Mouse (Mus musculus) ES-Bruce4 (cell line): ENCODE measurements around the gene Chchd6. TPM values are rescaled to one million over a fixed set of nuclear protein-coding genes. Genes with fewer than 3 reads are reported as not detected.

Source experiments
- H3K27ac ChIP-seq: 2 replicates; pipeline ENCODE4 v1.5.1; 2012; ENCODE audit warnings: low read length, inconsistent platforms; ENCODE audit not compliant: insufficient read depth
- H3K27me3 ChIP-seq: 2 replicates; pipeline ENCODE4 v1.6.1; 2012; ENCODE audit warnings: mild to moderate bottlenecking, low read length, inconsistent platforms; ENCODE audit not compliant: control insufficient read depth, poor library complexity, insufficient read depth, severe bottlenecking
- H3K36me3 ChIP-seq: 2 replicates; pipeline ENCODE4 v1.6.1; 2012; ENCODE audit warnings: inconsistent platforms, mild to moderate bottlenecking, low read length, moderate library complexity; ENCODE audit not compliant: control insufficient read depth, poor library complexity, insufficient read depth, severe bottlenecking
- H3K4me1 ChIP-seq: one replicate; pipeline ENCODE4 v1.8.1; 2011; ENCODE audit warnings: low read length; ENCODE audit not compliant: control insufficient read depth, insufficient read depth
- H3K4me3 ChIP-seq: 2 replicates; pipeline ENCODE4 v1.5.1; 2011; ENCODE audit warnings: low read depth, mild to moderate bottlenecking, low read length
- H3K9ac ChIP-seq: 2 replicates; pipeline ENCODE4 v1.6.1; 2012; ENCODE audit warnings: low read depth, mild to moderate bottlenecking, inconsistent platforms; ENCODE audit not compliant: poor library complexity, severe bottlenecking
- H3K9me3 ChIP-seq: replicated peaks from 2 replicates; pipeline ENCODE4 v1.6.1; 2012; ENCODE audit warnings: mild to moderate bottlenecking, low read length, inconsistent platforms; ENCODE audit not compliant: control insufficient read depth, poor library complexity, insufficient read depth, severe bottlenecking
- CTCF ChIP-seq: IDR thresholded peaks from one replicate; pipeline ENCODE4 v1.8.1; 2011; ENCODE audit warnings: low read depth, low read length
- EP300 ChIP-seq: IDR thresholded peaks from 2 replicates; pipeline ENCODE4 v1.6.1; 2011; ENCODE audit warnings: low read depth, low read length; ENCODE audit not compliant: insufficient read depth
- POLR2A ChIP-seq: IDR thresholded peaks from one replicate; pipeline ENCODE4 v1.8.1; 2011; ENCODE audit warnings: low read length; ENCODE audit not compliant: insufficient read depth
- polyA plus RNA-seq: library from polyadenylated mRNA; stranded (reverse); fragments of >200 nt; gene quantifications from 2 replicates; pipeline ENCODE4 v1.2.4, GENCODE M21; 2011; ENCODE audit warnings: low read depth; ENCODE audit not compliant: missing spikeins, insufficient read depth, insufficient read length

The Chchd6 gene
- polyA plus RNA-seq, 1 experiment, result 10.1 TPM

DNA sequence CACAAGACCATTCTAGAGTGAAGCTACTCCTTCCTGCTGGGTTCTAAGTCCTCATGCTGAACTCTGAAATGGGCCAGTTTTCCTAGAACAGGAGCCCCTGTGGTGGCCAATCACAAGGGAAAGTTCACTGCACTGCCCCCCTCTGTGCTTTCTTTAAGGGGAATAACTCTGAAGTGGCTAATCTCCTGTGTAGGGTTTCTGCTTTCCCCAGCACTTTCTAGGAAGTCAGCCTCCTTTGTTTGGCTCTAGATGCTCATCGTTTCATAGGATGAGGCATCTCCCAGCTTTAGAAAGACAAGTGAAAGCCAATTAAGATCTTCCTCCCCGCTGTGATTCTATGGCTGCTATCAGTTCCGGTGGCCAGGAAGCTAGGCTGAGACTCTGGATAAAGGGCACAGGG is 214.7 kb downstream of the Chchd6 start:
- no peaks in the 10 kb centered on the region for H3K27me3 ChIP-seq
- H3K9ac ChIP-seq, result no peak overlapping the region
- no peaks in the 10 kb centered on the region for H3K36me3 ChIP-seq
- H3K27ac ChIP-seq, result no peak overlapping the region
- H3K9me3 ChIP-seq, result no peaks in the 10 kb centered on the region
- no peak overlapping the region for H3K4me3 ChIP-seq
- no peaks in the 10 kb centered on the region for H3K4me1 ChIP-seq
- TF ChIP-seq CTCF (no peak), POLR2A (no peak), EP300 (no peak)

DNA sequence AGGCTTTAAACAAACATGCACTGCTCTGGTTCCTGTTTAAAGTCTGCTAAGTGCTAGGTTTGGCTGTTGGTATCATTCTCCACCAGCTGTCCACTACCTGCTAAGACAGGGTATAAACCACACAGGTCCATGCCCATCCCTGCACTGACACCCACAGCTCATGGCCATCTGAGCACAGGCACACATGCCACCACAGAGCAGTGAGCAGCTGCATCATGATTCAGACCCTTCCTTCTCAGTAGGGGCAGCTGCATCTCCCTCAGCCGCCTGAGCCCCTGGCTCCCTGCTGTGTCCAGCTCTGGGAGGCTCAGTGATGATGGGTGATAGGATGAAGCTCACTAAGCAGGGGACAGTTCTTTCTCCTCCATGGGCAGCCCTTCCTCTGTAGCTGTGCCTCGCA is 217.2 kb downstream of the Chchd6 start:
- Histone ChIP-seq H3K4me1 (no peaks in the 10 kb centered on the region), H3K27me3 (no peaks in the 10 kb centered on the region), H3K36me3 (no peaks in the 10 kb centered on the region), H3K4me3 (no peak overlapping the region), H3K27ac (no peak overlapping the region), H3K9ac (no peak overlapping the region), H3K9me3 (no peaks in the 10 kb centered on the region)
- no peak for TF ChIP-seq EP300
- no peak for TF ChIP-seq POLR2A
- TF ChIP-seq CTCF, result no peak

DNA sequence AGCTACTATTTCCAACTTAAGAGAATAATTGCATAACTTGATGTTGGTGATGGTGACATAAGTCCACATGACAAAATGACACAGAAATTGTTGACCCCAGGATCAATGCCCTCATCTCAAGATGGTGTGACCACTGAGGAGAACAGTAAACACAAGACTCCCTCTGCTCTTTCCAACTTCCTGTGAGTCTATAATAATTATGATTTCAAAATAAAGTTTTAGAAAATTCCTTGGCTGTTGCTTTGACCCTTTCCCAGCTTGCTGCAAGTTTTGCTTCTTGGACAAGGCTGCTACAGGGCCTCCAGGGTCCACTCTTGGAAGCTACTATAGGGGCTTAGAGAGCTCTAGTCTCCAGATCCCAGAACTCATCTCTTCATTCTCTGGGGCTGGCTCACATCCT is 226.6 kb downstream of the Chchd6 start:
- H3K27me3 ChIP-seq, result no peaks in the 10 kb centered on the region
- no peaks in the 10 kb centered on the region for H3K4me1 ChIP-seq
- H3K9ac ChIP-seq, result no peak overlapping the region
- H3K36me3 ChIP-seq, result no peaks in the 10 kb centered on the region
- H3K4me3 ChIP-seq, result no peak overlapping the region
- H3K27ac ChIP-seq, result no peak overlapping the region
- H3K9me3 ChIP-seq, result no peaks in the 10 kb centered on the region; the same call in 1 of the 2 replicates
- no peak for TF ChIP-seq POLR2A
- TF ChIP-seq EP300, result no peak
- no peak for TF ChIP-seq CTCF

DNA sequence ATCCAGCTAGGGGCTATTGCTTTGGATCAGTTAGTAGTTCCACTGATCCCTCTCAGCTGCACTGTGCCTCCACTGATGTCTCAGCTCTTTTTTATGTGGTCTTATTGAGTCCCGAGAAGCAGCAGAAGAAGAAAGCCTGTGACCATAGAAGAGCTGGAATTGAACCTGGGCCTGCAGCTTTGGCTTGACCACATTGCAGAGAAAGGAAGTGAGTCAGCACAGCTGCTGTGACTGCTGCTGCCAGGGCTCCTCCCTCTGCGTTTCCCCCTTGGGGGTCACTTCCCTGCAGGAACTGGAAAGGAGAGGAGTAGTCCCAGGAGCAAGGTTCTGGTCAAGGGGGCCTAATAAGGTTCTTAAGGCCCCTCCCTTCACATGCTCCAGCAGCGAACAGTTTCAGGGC is 231.1 kb downstream of the Chchd6 start:
- no peak overlapping the region for H3K4me3 ChIP-seq
- no peaks in the 10 kb centered on the region; the same call in 1 of the 2 replicates for H3K9me3 ChIP-seq
- no peak overlapping the region for H3K27ac ChIP-seq
- H3K4me1 ChIP-seq, result peaks cover 3% of the 10 kb centered on the region
- H3K9ac ChIP-seq, result no peak overlapping the region
- H3K27me3 ChIP-seq, result no peaks in the 10 kb centered on the region
- no peaks in the 10 kb centered on the region for H3K36me3 ChIP-seq
- no peak for TF ChIP-seq EP300
- no peak for TF ChIP-seq CTCF
- TF ChIP-seq POLR2A, result no peak

DNA sequence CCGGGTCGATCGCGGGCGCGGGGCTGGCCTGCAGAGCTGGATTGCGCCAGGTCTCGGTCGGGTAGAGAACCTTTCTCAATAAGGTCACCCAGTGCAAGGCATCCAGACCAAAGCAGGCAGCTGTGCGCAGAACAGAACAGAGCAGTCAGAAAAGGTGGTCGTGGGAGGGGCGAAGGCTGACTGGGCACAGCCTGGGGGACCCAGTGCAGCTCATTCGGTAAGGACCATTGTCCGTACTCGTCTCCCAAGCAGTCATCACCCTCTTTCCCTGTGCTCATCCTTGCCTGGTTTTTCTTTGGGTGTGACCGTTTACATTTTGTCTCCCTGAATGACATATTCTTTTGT is 232.4 kb downstream of the Chchd6 start:
- peaks cover 3% of the 10 kb centered on the region for H3K4me1 ChIP-seq
- no peaks in the 10 kb centered on the region; the same call in 1 of the 2 replicates for H3K9me3 ChIP-seq
- peak overlapping the region; percentile 97 for H3K9ac ChIP-seq
- TF ChIP-seq CTCF, result no peak
- no peak for TF ChIP-seq EP300
- TF ChIP-seq POLR2A, result no peak
- H3K27ac ChIP-seq, result no peak overlapping the region
- H3K4me3 ChIP-seq, result peak overlapping the region; percentile 62
- no peaks in the 10 kb centered on the region for H3K36me3 ChIP-seq
- H3K27me3 ChIP-seq, result no peaks in the 10 kb centered on the region

DNA sequence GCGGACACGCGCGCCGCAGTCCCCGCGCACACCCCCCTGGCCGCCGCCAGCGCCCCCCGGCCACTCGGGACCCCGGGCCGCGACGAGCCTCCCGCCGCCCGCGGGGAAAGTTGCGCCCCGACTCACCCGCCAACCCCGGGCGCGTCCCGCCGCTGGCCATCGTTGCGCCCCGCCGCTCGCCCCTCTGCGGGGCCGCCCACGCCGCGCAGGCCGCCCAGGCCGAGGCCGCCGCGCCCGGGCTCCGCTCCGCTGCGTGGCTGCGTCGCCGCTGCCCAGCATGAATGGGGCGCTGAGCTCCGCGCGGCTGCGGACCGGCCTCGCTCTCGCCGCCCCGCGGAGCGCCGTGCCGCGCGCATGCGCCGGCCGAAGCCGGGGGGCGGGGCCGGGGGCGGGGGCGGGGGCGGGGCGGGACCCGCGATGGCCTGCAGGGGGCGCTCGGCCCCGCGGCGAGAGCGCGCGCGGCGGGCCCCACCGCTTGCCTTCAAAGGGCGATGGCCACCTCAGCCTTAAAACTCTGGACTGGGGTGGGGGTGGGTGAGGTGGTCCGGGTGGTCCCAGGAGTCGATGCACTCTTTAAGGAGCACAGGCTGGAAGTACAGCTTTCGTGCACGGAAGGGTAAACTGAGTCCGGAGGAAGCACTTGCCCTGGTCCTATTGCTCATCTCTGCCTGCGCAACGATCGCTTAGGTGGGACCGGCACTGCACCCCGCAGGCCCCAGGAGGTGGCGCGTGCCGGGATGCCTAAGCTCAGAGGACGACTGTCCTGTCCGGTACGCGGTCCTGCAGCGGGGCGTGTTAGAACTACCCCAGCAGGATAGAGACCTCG is 233.0 kb downstream of the Chchd6 start, which contains the start of gene Plxna1:
Plxna1 (minus strand) TSS at position 340 of the 826 bp plus-strand sequence.
- peak within 1 kb of the TSS; percentile 94 for H3K4me3 ChIP-seq
- no peaks in the 10 kb centered on the region for H3K36me3 ChIP-seq
- H3K27ac ChIP-seq, result no peak within 1 kb of the TSS
- H3K27me3 ChIP-seq, result no peaks in the 10 kb centered on the region
- peaks cover 3% of the 10 kb centered on the region for H3K4me1 ChIP-seq
- H3K9ac ChIP-seq, result peak within 1 kb of the TSS; percentile 97
- no peaks in the 10 kb centered on the region; the same call in 1 of the 2 replicates for H3K9me3 ChIP-seq
- no peak for TF ChIP-seq POLR2A
- no peak for TF ChIP-seq EP300
- peak; percentile 18 for TF ChIP-seq CTCF
